Mouse (Mus musculus): Measurements from ENCODE around the gene Trim13.
A peak's percentile ranks its signal among the peaks of the same experiment; 100 is the strongest.

The Trim13 gene

GRCm38 (mm10) chr14:61620371-61620770 lies 22.3 kb downstream of the Trim13 start:
- no peak for DNase-seq

DNA sequence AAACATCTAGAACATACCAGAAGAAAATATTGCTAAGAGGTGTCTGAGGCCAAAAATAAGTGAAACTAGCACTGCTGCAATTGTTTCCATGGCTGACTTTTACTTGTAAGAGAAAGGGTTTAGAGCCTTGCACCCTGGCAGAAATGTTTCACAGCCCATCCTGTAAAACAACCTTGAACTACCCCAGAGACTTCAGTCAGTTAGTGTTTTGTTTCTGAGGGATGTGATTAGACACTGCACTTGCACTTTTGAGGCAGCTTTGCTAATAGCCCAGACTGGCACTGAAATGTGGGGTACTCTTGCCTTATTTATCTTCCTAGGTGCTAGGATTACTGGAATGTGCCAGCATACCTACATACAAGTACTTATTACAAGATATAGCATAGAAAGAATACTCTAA lies 37.9 kb downstream of the Trim13 start:
- DNase-seq: no peak

GRCm38 (mm10) chr14:61642668-61643067 lies 44.6 kb downstream of the Trim13 start:
- no peak for DNase-seq

DNA sequence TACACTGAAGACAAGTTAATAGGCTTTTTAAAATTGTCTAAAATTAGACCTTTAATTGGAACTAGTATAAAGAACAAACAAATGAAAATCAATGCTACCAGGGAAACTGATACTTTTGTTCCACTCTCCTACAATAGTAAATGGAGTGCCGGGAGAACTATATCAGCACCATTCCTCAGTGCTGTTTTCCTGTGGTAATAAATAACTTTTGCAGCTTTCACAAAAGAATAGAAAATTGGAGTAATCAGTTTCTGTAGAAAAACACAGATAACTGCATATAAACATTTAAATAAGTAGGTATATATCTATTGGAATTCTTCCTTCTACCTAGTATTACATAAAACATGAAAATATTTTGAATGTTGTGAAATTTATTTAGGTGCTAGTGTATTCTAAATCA lies 47.5 kb downstream of the Trim13 start:
- no peak for DNase-seq

DNA sequence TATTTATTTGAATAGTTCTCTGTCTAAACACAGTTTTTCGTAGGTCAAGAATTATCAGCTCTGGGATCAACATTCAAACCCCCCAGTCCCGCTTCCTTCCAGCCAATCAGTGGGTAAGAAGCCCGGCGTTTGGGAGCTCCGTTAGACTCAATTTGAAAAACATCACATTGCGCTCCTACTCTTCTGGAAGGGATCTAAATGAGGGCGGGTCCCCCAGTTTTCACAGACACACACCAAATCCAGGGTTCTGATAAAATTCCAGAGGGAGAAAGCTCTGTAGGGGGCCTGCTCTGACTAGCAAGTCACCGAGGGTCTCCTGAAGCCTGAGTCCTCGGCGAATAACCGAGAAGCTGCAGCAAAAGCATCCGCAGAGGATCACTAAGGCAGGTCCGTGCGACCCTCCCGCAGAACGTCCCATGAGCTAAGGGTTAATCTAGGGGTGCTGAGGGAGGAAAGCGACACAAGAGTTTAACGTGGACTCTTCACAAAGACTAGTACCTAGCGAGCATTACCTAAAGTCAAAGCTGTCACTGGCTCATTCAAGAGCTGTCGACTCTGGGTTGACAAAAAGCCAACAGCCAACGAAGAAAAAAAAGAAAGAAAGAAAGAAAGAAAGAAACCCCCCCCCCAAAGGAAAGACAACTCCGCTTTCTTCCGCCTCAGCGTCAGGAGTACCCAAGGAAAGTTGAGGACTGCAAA lies 49.3 kb downstream of the Trim13 start:
- peak; percentile 31 to 33 for DNase-seq

DNA sequence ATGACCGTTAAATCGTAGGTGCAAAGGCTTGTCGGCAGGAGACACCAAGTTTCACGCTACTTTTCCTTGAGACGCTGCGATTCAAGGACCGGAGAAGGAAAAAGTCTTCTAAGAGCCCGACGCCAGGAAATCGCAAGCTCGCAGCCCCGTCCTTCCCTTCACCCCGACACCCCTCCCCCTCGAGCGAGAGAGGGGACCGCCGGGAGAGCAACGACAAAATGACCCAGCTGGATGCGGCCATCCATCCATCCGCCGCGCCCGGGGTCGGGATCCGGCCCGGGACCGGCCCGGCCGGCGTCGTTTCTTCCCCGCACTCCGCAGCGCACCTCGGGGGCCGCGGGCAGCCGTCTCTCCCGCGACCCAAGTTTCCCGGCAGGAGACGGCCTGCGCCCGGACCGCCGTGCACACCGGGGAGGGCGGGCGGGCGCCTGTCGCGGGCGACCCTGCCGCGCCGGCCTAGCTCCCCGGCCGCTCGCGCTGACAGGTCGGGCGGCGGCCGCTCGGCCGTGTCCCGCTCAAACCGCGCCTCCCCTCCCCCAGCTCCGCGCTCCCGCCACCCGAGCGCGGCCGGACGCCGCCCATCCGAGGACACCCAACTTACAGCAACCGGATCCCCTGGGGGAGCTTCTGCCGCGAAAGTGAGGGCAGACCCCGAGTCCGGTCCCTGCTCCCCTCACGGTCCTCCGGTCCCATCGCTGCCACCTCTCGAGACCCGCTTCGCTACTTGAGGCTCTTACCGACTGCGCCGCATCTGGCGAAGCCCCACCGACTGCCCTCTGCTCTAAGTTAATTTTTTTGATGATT lies 50.0 kb downstream of the Trim13 start:
- peak in 1 of 2 experiments; percentile 70 for DNase-seq

DNA sequence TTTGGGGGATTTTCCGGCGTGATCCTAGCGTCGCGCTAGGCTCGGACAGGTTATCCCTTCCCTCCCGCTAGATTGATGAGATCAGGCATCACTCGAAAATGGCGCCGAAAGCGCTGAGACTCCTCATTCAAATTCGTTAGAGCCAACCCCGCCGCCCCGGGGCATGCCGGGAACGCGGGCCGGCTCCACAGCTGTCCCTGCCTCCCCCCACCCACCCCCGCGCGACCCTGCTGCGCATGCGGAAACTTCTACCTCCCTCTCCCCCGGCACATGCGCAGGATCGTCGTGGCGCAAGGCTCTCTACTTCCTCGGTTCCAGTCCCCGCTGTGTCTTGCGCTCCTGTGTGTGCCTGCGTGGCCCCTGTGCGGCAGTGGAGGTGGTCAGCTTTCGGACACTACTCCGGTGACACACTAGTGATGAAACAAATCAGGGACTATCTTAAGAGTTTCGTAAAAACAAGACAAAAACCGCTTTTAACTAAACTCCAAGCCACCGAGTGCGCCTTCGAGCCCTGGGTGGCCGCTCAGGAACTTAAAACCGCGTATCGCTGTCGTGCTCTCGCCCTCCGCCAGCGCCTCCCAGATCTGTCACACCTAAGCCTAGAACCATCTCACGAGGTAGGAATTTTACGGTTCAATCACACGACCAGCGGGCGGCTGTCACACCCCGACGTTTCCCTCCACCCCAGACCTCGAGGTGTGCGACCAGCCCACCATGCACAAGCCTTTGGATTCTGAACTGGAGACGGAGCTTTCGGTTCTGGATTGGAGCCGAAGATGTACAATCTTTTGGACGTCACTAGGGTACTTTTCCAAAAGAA lies 50.8 kb downstream of the Trim13 start:
- DNase-seq: peak; percentile 92 to 97

GRCm38 (mm10) chr14:61650291-61650960 lies 52.4 kb downstream of the Trim13 start:
- DNase-seq: peak in 1 of 2 experiments; percentile 66

All from cerebellum, postnatal 25 days (tissue).